Mouse (Mus musculus): ENCODE measurements around the gene Six5.
"Not testable (repeated sequence)": the region's sequence is repeated elsewhere in the genome, so short reads cannot be mapped to it uniquely, and the experiment has no call there.

The Six5 gene

GRCm38 (mm10) chr7:19094471-19094825, at the start of gene Six5:
TSS of gene Six5 (plus strand) at chr7:19094594.
- no peak for DNase-seq

GRCm38 (mm10) chr7:19044616-19045015, 49.8 kb upstream of the Six5 start:
- no peak for DNase-seq

GRCm38 (mm10) chr7:19046286-19047069, 47.9 kb upstream of the Six5 start:
- no peak for DNase-seq

GRCm38 (mm10) chr7:19048006-19048527, 46.3 kb upstream of the Six5 start:
- DNase-seq = no peak

- no peak for DNase-seq
These were observed 45.1 kb upstream of the Six5 start for GRCm38 (mm10) chr7:19049252-19049651.

- no peak for DNase-seq
These were observed 44.2 kb upstream of the Six5 start for GRCm38 (mm10) chr7:19050172-19050571.

- DNase-seq = no peak
These were observed 43.2 kb upstream of the Six5 start for GRCm38 (mm10) chr7:19051161-19051560.

GRCm38 (mm10) chr7:19052345-19053135, 41.9 kb upstream of the Six5 start:
- DNase-seq = no peak

- no peak for DNase-seq
These were observed 41.3 kb upstream of the Six5 start for GRCm38 (mm10) chr7:19053136-19053532.

GRCm38 (mm10) chr7:19054047-19054776, 40.2 kb upstream of the Six5 start, which contains the start of gene Rsph6a:
TSS of gene Rsph6a (plus strand) at chr7:19054690.
- peak; percentile 70 for DNase-seq

- DNase-seq = no peak
These were observed 39.7 kb upstream of the Six5 start for GRCm38 (mm10) chr7:19054777-19055076.

- no peak for DNase-seq
These were observed 39.3 kb upstream of the Six5 start for GRCm38 (mm10) chr7:19055108-19055507.

- no peak for DNase-seq
These were observed 37.0 kb upstream of the Six5 start for GRCm38 (mm10) chr7:19057405-19057804.

- no peak for DNase-seq
These were observed 28.5 kb upstream of the Six5 start for GRCm38 (mm10) chr7:19065896-19066295.

GRCm38 (mm10) chr7:19067063-19067462, 27.3 kb upstream of the Six5 start:
- DNase-seq = no peak

- no peak for DNase-seq
These were observed 26.5 kb upstream of the Six5 start for GRCm38 (mm10) chr7:19067935-19068334.

GRCm38 (mm10) chr7:19068707-19069106, 25.7 kb upstream of the Six5 start:
- peak; percentile 78 for DNase-seq

- DNase-seq = no peak
These were observed 24.9 kb upstream of the Six5 start for GRCm38 (mm10) chr7:19069500-19069899.

GRCm38 (mm10) chr7:19071024-19071423, 23.4 kb upstream of the Six5 start:
- DNase-seq = not testable (repeated sequence)

- DNase-seq = no peak
These were observed 20.9 kb upstream of the Six5 start for GRCm38 (mm10) chr7:19073504-19073903.

GRCm38 (mm10) chr7:19074494-19074893, 19.9 kb upstream of the Six5 start:
- DNase-seq = no peak

GRCm38 (mm10) chr7:19075231-19075630, 19.2 kb upstream of the Six5 start:
- no peak for DNase-seq

All from right cerebral cortex, postnatal 4 days (tissue).